Comparison of ENCODE assay signal across 17 mouse cellular contexts in the genomic region with DNA sequence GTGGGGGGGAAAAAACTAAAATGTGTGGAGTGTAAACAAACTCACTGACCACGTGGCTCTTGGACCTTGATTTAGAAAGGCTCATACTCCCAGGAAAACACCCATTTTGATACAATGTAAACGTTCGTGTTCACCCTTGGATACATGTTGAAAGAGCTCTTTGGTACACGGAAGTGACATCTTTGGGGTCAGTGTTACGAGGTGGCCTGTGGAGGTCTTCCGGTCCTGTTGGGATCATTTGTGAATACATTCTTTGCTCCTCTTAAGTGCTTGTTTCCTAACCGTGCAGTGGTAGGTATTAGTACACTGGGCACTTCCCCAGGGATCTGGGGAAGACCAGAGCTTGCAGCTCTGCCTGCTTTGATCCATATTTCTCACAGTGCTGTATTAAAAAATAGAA. TPM values are rescaled to one million over a fixed set of nuclear protein-coding genes. Genes with fewer than 3 reads are reported as not detected.
DNase-seq lines count a peak whose midpoint lies in the region; ATAC-seq and TF ChIP-seq lines count a peak whose summit lies in the region.
"Had no signal": no experiment of that assay in that cellular context is flagged by ENCODE, and none has a peak within 500 bp of the region (broad histone marks: within the 10 kb centered on the region; RNA-seq: fewer than 3 reads in every experiment).

No protein-coding gene starts in this region.

- H3K9me3 ChIP-seq in embryonic facial prominence, embryonic 10.5 days = no peaks in the 10 kb centered on the region
- no peaks in the 10 kb centered on the region for H3K9me3 ChIP-seq in forebrain, postnatal 0 days (ENCODE audit: low read length)
- no peaks in the 10 kb centered on the region for H3K9me3 ChIP-seq in midbrain, embryonic 13.5 days
- H3K9me3 ChIP-seq: embryonic facial prominence, embryonic 12.5 days had no signal

- peaks cover 75% of the 10 kb centered on the region for H3K4me1 ChIP-seq in embryonic facial prominence, embryonic 10.5 days
- peaks cover 59% of the 10 kb centered on the region for H3K4me1 ChIP-seq in forebrain, postnatal 0 days (ENCODE audit: insufficient read depth)
- H3K4me1 ChIP-seq in midbrain, embryonic 13.5 days (replicated peaks) = peaks cover 98% of the 10 kb centered on the region
- H3K4me1 ChIP-seq in cerebellum, adult 2 months (ENCODE audit: control insufficient read depth, insufficient read depth, low read length) = no peaks in the 10 kb centered on the region; the same call in 1 of the 2 replicates

- 67% methylated on average over 7 of the region's 7 CpGs for WGBS in embryonic facial prominence, embryonic 10.5 days
- 26% methylated on average over 7 of the region's 7 CpGs for WGBS in forebrain, postnatal 0 days
- 39% methylated on average over 7 of the region's 7 CpGs for WGBS in midbrain, embryonic 13.5 days
- 82% methylated on average over 7 of the region's 7 CpGs for whole genome bisulfite sequencing in cerebellum, adult 2 months

- H3K36me3 ChIP-seq in embryonic facial prominence, embryonic 10.5 days (replicated peaks) = peaks cover 64% of the 10 kb centered on the region
- H3K36me3 ChIP-seq in forebrain, postnatal 0 days (ENCODE audit: insufficient read depth) = peaks cover 42% of the 10 kb centered on the region
- H3K36me3 ChIP-seq in midbrain, embryonic 13.5 days = peaks cover 42% of the 10 kb centered on the region

- H3K9ac ChIP-seq in forebrain, postnatal 0 days = peak overlapping the region; percentile 22; the same call in 1 of the 2 replicates
- 0 out of 2 replicates have a peak overlapping the region, but pooled peaks have one; percentile 11 for H3K9ac ChIP-seq in midbrain, embryonic 13.5 days (replicated peaks)
- H3K9ac ChIP-seq: embryonic facial prominence, embryonic 12.5 days; liver, embryonic 14.5 days had no signal

- TF ChIP-seq CTCF in layer of hippocampus, adult 2 months (conservative IDR thresholded peaks at IDR 0.05) = no peak
- TF ChIP-seq CTCF in forebrain, postnatal 0 days (IDR thresholded peaks at IDR 0.05; ENCODE audit: low read depth) = no peak
- TF ChIP-seq CTCF in cerebellum, adult 2 months (IDR thresholded peaks at IDR 0.05; ENCODE audit: borderline replicate concordance, insufficient read depth, low read depth, low read length) = no peak

- no peaks in the 10 kb centered on the region for H3K27me3 ChIP-seq in embryonic facial prominence, embryonic 10.5 days (replicated peaks; ENCODE audit: low read depth, poor library complexity, severe bottlenecking)
- H3K27me3 ChIP-seq in forebrain, postnatal 0 days (ENCODE audit: insufficient read depth, low read length) = no peaks in the 10 kb centered on the region
- 0 out of 2 replicates have a peak, but pooled peaks cover 4% of the 10 kb centered on the region for H3K27me3 ChIP-seq in midbrain, embryonic 13.5 days
- H3K27me3 ChIP-seq in cerebellum, adult 2 months (ENCODE audit: control insufficient read depth, insufficient read depth, low read length) = peaks cover under 1% of the 10 kb centered on the region; the same call in 1 of the 2 replicates
- H3K27me3 ChIP-seq: embryonic facial prominence, embryonic 12.5 days had no signal

- ATAC-seq in forebrain, postnatal 0 days = no peak
- no peak for ATAC-seq in midbrain, embryonic 13.5 days
- ATAC-seq in CD4-positive, CD25-positive, alpha-beta regulatory T cell, adult 4 months = no peak
- ATAC-seq: activated CD4-positive, CD25-positive, alpha-beta regulatory T cell, adult 4 months had no signal

- intact Hi-C loops in gastrocnemius, postnatal 14 days (cut with DNase I; ENCODE audit: low total_unique reads) = no loop called here

- H3K4me2 ChIP-seq in forebrain, postnatal 0 days (ENCODE audit: low read depth) = no peak overlapping the region
- no peak overlapping the region for H3K4me2 ChIP-seq in midbrain, embryonic 13.5 days (replicated peaks)
- H3K4me2 ChIP-seq: embryonic facial prominence, embryonic 12.5 days had no signal

- TF ChIP-seq POLR2A in cerebellum, adult 2 months (IDR thresholded peaks at IDR 0.05; ENCODE audit: borderline replicate concordance, insufficient read depth, low read length) = no peak

- H3K27ac ChIP-seq in layer of hippocampus, adult 2 months = peak overlapping the region; percentile 54; the same call in 1 of the 2 replicates
- H3K27ac ChIP-seq in embryonic facial prominence, embryonic 10.5 days (replicated peaks) = 0 out of 2 replicates have a peak overlapping the region, but pooled peaks have one; percentile 57
- H3K27ac ChIP-seq in forebrain, postnatal 0 days (ENCODE audit: low read depth, low read length) = peak overlapping the region; percentile 66
- peak overlapping the region; percentile 81 for H3K27ac ChIP-seq in midbrain, embryonic 13.5 days
- H3K27ac ChIP-seq in cerebellum, adult 2 months (ENCODE audit: insufficient read depth, low read length) = no peak overlapping the region
- H3K27ac ChIP-seq: liver, embryonic 14.5 days had no signal

- no peak overlapping the region for H3K4me3 ChIP-seq in layer of hippocampus, adult 2 months
- H3K4me3 ChIP-seq in embryonic facial prominence, embryonic 10.5 days = no peak overlapping the region
- no peak overlapping the region for H3K4me3 ChIP-seq in forebrain, postnatal 0 days (ENCODE audit: low read depth, low read length)
- H3K4me3 ChIP-seq in midbrain, embryonic 13.5 days (replicated peaks) = no peak overlapping the region
- no peak overlapping the region for H3K4me3 ChIP-seq in cerebellum, adult 2 months (replicated peaks; ENCODE audit: insufficient read depth, low read depth, low read length)
- H3K4me3 ChIP-seq: embryonic facial prominence, embryonic 12.5 days had no signal

- no peak for DNase-seq in layer of hippocampus, adult 2 months (ENCODE audit: low spot score in 2 of 2)
- no peak for DNase-seq in layer of hippocampus, postnatal 36 days
- DNase-seq in embryonic facial prominence, embryonic 10.5 days (ENCODE audit: low spot score) = no peak
- no peak for DNase-seq in forebrain, postnatal 0 days
- no peak for DNase-seq in gastrocnemius, postnatal 14 days
- no peak for DNase-seq in cerebellum, adult 2 months
- DNase-seq: cerebellum, postnatal 25 days; kidney, adult 11 months; left cerebral cortex, postnatal 4 days; lung, postnatal 4 days; right cerebral cortex, postnatal 25 days; thymus, adult 2 months had no signal

RNA-seq across cellular contexts. Expression of a gene that starts 10.8 kb away (rescaled TPM):
- total RNA-seq in layer of hippocampus, adult 2 months (2021) = 100 to 1,000 TPM; 744 to 746 TPM
- total RNA-seq in layer of hippocampus, postnatal 36 days (2021) = 100 to 1,000 TPM; 689 to 742 TPM
- polyA plus RNA-seq in embryonic facial prominence, embryonic 10.5 days (2016; fragmentation: Nextera tagmentation; extraction: Ambion mirVana) = 5.6 and 6.8 TPM in 2 replicates
- total RNA-seq in forebrain, postnatal 0 days (2014; rRNA removed) = 423 and 513 TPM in 2 replicates
- polyA plus RNA-seq in forebrain, postnatal 0 days (2015; fragmentation: Nextera tagmentation; extraction: Ambion mirVana) = 76.8 and 80.3 TPM in 2 replicates
- polyA plus RNA-seq in midbrain, embryonic 13.5 days (2015; fragmentation: Nextera tagmentation; extraction: Ambion mirVana) = 50.2 and 52.1 TPM in 2 replicates
- 1 to 10 TPM; 2.8 to 3.5 TPM for polyA plus RNA-seq in CD4-positive, CD25-positive, alpha-beta regulatory T cell, adult 4 months (2017; shearing (Covaris generic))
- 1 to 10 TPM; 3.2 to 3.6 TPM for total RNA-seq in gastrocnemius, postnatal 14 days (2021)
- polyA plus RNA-seq in cerebellum, adult 2 months (2012; rRNA removed) = 16.7 and 20.2 TPM in 2 replicates

RNA-seq across cellular contexts. Expression of a gene that starts 53.6 kb away (rescaled TPM):
- 100 to 1,000 TPM; 118 to 124 TPM for total RNA-seq in layer of hippocampus, adult 2 months (2021)
- 100 to 1,000 TPM; 117 to 122 TPM for total RNA-seq in layer of hippocampus, postnatal 36 days (2021)
- polyA plus RNA-seq in embryonic facial prominence, embryonic 10.5 days (2016; fragmentation: Nextera tagmentation; extraction: Ambion mirVana) = 14.1 and 18.4 TPM in 2 replicates
- total RNA-seq in forebrain, postnatal 0 days (2014; rRNA removed) = 49.2 and 54.3 TPM in 2 replicates
- 49.2 and 50.6 TPM in 2 replicates for polyA plus RNA-seq in forebrain, postnatal 0 days (2015; fragmentation: Nextera tagmentation; extraction: Ambion mirVana)
- polyA plus RNA-seq in midbrain, embryonic 13.5 days (2015; fragmentation: Nextera tagmentation; extraction: Ambion mirVana) = 26.1 and 26.4 TPM in 2 replicates
- polyA plus RNA-seq in CD4-positive, CD25-positive, alpha-beta regulatory T cell, adult 4 months (2017; shearing (Covaris generic)) = 10 to 100 TPM; 65.3 to 71.7 TPM
- 10 to 100 TPM; 12.8 to 13.0 TPM for total RNA-seq in gastrocnemius, postnatal 14 days (2021)
- polyA plus RNA-seq in cerebellum, adult 2 months (2012; rRNA removed) = 61.0 and 62.9 TPM in 2 replicates
